Mouse (Mus musculus) intestine, embryonic 14.5 days (tissue): ENCODE data around the gene Dtwd1. TPM values are rescaled to one million over a fixed set of nuclear protein-coding genes. Genes with fewer than 3 reads are reported as not detected.

Experiments
- ATAC-seq: fragments of 200-750 bp; cut with Nextera tagmentation; replicated peaks from 2 replicates; pipeline ENCODE4 v1.8.0; 2017; ENCODE audit warnings: low read depth, moderate number of reproducible peaks, moderate TSS enrichment, moderate library complexity; ENCODE audit not compliant: low FRiP score, low TSS enrichment
- DNase-seq: peaks from one replicate; pipeline ENCODE4 v3.0.0-alpha.2; 2018; ENCODE audit warnings: low spot score
- H3K27ac ChIP-seq: fragments of 300-500 bp; sonication (generic); 2 replicates; pipeline ENCODE4 v1.5.1; 2014; ENCODE audit warnings: low read depth, mild to moderate bottlenecking, control low read depth
- H3K27me3 ChIP-seq: fragments of 300-500 bp; sonication (generic); replicated peaks from 2 replicates; pipeline ENCODE4 v1.6.1; 2014; ENCODE audit warnings: low read length, control low read depth; ENCODE audit not compliant: control insufficient read depth, insufficient read depth
- H3K36me3 ChIP-seq: fragments of 300-500 bp; sonication (generic); 2 replicates; pipeline ENCODE4 v1.6.1; 2014; ENCODE audit warnings: low read length, control low read depth; ENCODE audit not compliant: control insufficient read depth, insufficient read depth
- H3K4me1 ChIP-seq: fragments of 300-500 bp; sonication (generic); replicated peaks from 2 replicates; pipeline ENCODE4 v1.6.1; 2014; ENCODE audit warnings: low read length, control low read depth, mixed read lengths; ENCODE audit not compliant: control insufficient read depth, insufficient read depth
- H3K4me2 ChIP-seq: fragments of 300-500 bp; sonication (generic); 2 replicates; pipeline ENCODE4 v1.6.1; 2014; ENCODE audit warnings: low read length
- H3K4me3 ChIP-seq: fragments of 300-500 bp; sonication (generic); 2 replicates; pipeline ENCODE4 v1.5.1; 2014; ENCODE audit warnings: low read depth, low read length, control low read depth, mixed read lengths
- H3K9ac ChIP-seq: fragments of 300-500 bp; sonication (generic); 2 replicates; pipeline ENCODE4 v1.6.1; 2014; ENCODE audit warnings: mild to moderate bottlenecking, low read length
- H3K9me3 ChIP-seq: fragments of 300-500 bp; sonication (generic); 2 replicates; pipeline ENCODE4 v1.6.1; 2016; ENCODE audit warnings: low read length, control low read depth; ENCODE audit not compliant: control insufficient read depth
- WGBS: fragments of 180-500 bp; shearing (Covaris S2); extraction: QIAGEN DNeasy Blood & Tissue Kit; methylation state at CpG from one replicate; pipeline ENCODE4 v1.1.7; 2014; 5-methylcytosine and 5-hydroxymethylcytosine counted together
- polyA plus RNA-seq: library from polyadenylated mRNA; unstranded; fragments of >200 nt; fragmentation: Nextera tagmentation; extraction: Ambion mirVana; gene quantifications from 2 replicates; pipeline ENCODE4 v1.2.1, GENCODE M21; 2014

Gene Dtwd1
- 29.2 and 30.3 TPM in 2 replicates for polyA plus RNA-seq

DNA sequence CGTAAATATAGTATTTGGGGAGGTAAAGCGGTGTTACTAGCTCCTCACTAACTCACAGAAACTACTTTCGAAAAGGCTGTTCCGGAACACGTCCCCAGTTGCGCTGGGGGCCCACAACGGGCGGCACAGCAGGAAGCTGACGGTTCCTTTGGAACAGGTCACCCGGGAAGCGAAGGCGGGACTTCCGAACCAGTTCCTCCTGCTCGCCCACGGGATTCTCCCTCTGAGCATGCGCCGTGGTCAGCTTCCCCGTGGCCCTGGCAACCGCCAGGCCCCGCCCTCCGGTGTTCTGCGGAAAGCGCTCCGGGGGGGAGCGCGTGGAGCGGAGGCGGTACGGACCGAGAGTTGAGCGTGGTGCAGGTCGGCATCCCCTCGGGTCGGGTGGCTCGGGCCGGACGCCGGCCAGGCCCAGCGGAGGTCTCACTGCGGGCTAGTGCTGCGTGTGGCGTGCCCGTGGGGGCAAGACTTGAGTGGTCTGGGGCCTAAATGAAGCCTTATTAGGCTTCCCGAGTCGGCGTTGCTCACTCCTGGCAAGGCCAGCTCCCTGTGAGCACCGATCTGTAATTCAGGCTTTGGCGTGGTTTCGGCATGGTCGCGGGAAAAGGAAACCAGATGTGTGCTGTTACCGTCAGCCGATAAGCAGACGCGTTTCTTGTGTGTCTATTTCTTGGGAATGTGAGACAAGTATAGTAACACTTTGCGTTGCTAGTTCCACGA, at the start of gene Dtwd1, which contains the start of gene Fam227b:
TSS of gene Dtwd1 (plus strand) at position 287 of the 717 bp plus-strand sequence.
TSS of gene Fam227b (minus strand) at position 150 of the 717 bp plus-strand sequence.
- H3K9me3 ChIP-seq = no peaks in the 10 kb centered on the region
- WGBS = under 1% methylated on average over 57 of the region's 57 CpGs
- H3K4me2 ChIP-seq = peak within 1 kb of the TSS; percentile 44
- DNase-seq (peak; percentile 98), ATAC-seq (peak; percentile 100)
- H3K4me3 ChIP-seq = peak within 1 kb of the TSS; percentile 70
- H3K4me1 ChIP-seq = no peaks in the 10 kb centered on the region
- peak within 1 kb of the TSS; percentile 82 for H3K9ac ChIP-seq
- no peaks in the 10 kb centered on the region for H3K27me3 ChIP-seq
- peak within 1 kb of the TSS; percentile 90 for H3K27ac ChIP-seq
- peaks cover 2% of the 10 kb centered on the region; the same call in 1 of the 2 replicates for H3K36me3 ChIP-seq

DNA sequence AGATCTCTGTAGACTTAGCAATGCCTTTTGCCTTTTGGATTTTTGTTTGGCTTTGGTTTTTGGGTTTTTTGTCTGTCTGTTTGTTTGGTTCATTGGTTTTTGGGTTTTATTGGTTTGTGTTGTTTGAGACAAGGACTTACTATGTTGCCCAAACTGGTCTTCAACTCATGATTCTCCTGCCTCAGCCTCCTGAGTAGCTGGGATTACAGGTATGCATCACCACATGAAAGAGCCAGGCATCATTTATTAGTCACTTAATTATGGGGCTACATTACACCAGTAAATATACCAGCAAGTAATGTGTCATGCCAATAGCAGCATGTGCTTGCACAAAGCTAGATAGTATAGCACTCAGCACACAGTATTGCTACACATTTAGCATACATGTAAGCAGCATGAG, 4.2 kb upstream of the Dtwd1 start:
- no peak overlapping the region for H3K4me3 ChIP-seq
- H3K4me1 ChIP-seq = no peaks in the 10 kb centered on the region
- ATAC-seq = no peak
- no peak overlapping the region for H3K4me2 ChIP-seq
- no peak overlapping the region for H3K9ac ChIP-seq
- H3K27ac ChIP-seq = no peak overlapping the region
- H3K27me3 ChIP-seq = no peaks in the 10 kb centered on the region
- H3K9me3 ChIP-seq = no peaks in the 10 kb centered on the region
- no peak for DNase-seq
- no peaks in the 10 kb centered on the region for H3K36me3 ChIP-seq

GRCm38 (mm10) chr2:126165277-126166018, 13.5 kb downstream of the Dtwd1 start:
- ATAC-seq = no peak

DNA sequence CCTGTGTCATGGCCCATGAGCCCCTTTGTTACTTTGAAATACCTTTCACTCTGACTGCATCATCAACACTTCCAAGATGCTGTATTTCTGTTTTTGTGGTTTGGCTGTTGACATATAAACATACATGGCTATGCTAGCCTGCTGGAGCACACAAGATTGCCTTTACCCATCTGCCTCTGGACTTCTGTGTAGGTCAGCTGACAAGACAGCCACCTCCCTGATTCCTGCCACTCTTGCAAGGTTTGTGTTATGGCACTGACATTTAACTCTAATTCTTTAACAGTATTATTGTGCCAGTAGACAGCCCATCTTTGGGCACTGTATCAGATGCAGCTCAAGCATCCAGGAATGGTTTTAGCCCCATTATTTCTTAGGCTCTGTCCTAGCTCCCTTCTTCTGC, 14.4 kb downstream of the Dtwd1 start:
- ATAC-seq = no peak
- no peaks in the 10 kb centered on the region for H3K27me3 ChIP-seq

More at GRCm38 (mm10) chr2:126165277-126166018, 13.5 kb downstream of the Dtwd1 start:
- no peaks in the 10 kb centered on the region for H3K27me3 ChIP-seq
- peaks cover 29% of the 10 kb centered on the region for H3K36me3 ChIP-seq
- no peak overlapping the region for H3K9ac ChIP-seq
- no peak overlapping the region for H3K4me2 ChIP-seq
- no peak for DNase-seq
- H3K9me3 ChIP-seq = no peaks in the 10 kb centered on the region
- no peak overlapping the region for H3K27ac ChIP-seq
- WGBS = 94% methylated on average over 5 of the region's 5 CpGs
- no peak overlapping the region for H3K4me3 ChIP-seq
- H3K4me1 ChIP-seq = no peaks in the 10 kb centered on the region

DNA sequence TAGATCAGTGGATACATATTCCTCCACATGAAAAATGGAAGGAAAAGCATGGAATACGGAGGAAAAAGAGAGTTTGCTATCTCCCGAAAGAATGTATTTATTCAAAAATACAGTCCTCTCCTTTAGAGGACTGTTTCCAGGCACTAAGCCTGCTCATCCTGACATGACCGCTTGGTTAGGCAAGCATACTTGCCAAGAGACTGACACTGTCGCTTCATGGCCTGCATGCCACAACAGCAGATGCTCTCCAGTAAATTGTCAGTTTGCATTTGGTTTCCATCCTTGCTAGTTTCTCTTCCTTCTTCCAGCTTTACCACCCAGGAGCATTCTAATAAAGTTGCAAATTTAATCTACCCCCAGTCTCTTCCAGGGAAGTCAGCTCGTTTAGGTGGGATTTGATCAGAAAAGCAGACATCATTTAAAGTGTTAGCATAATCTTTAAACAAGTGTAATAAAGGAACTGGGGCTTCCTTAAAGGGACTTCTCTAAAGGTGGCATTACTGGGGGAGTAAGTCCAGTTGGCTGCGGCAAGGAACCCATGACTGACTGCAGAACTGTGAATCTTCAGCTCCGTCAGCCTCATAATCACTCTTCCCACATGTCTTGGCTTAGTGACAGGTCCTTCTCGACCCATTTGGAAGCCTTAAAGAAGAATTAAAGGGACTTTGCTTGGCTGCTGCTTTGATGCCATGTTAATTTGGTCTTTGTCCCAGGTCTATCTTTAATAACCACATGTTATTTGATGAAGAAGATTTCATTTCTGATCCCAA, 15.1 kb downstream of the Dtwd1 start:
- Histone ChIP-seq H3K4me2 (no peak overlapping the region), H3K36me3 (peaks cover 15% of the 10 kb centered on the region), H3K27ac (no peak overlapping the region), H3K9me3 (no peaks in the 10 kb centered on the region), H3K4me1 (no peaks in the 10 kb centered on the region), H3K4me3 (no peak overlapping the region), H3K27me3 (no peaks in the 10 kb centered on the region), H3K9ac (no peak overlapping the region)
- ATAC-seq = no peak
- DNase-seq = no peak
- WGBS = 85% methylated on average over 8 of the region's 8 CpGs

More for the DNA sequence above, 14.4 kb downstream of the Dtwd1 start:
- no peaks in the 10 kb centered on the region for H3K4me1 ChIP-seq
- H3K4me2 ChIP-seq = no peak overlapping the region
- peaks cover 22% of the 10 kb centered on the region for H3K36me3 ChIP-seq
- DNase-seq = no peak
- H3K9ac ChIP-seq = no peak overlapping the region
- H3K4me3 ChIP-seq = no peak overlapping the region
- no peaks in the 10 kb centered on the region for H3K9me3 ChIP-seq
- no peak overlapping the region for H3K27ac ChIP-seq

DNA sequence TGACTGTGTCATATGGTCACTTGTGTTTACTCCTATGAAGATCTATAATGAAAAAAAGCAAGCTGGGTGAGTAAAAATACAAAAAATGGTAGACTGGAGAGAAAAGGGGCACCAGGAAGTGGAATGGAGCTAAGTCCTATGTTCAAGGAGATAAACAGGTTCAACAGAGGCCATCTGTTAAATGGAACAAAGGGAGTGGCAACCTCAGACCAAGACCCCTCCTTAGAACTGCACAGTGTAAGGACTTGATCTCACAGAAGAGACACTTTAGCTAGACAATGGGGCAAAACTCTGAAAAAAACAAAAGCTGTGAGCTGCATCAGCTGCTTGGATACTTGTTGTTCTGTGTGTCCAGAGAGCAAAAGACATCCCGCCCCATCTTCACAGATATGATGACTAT, 19.5 kb downstream of the Dtwd1 start:
- H3K4me1 ChIP-seq = no peaks in the 10 kb centered on the region
- DNase-seq (no peak), ATAC-seq (no peak)
- no peak overlapping the region for H3K4me2 ChIP-seq
- no peak overlapping the region for H3K9ac ChIP-seq
- 100% methylated on average over 1 of the region's 1 CpGs for WGBS
- H3K36me3 ChIP-seq = no peaks in the 10 kb centered on the region
- H3K27me3 ChIP-seq = no peaks in the 10 kb centered on the region
- no peak overlapping the region for H3K4me3 ChIP-seq
- no peak overlapping the region for H3K27ac ChIP-seq
- H3K9me3 ChIP-seq = no peaks in the 10 kb centered on the region

- no peaks in the 10 kb centered on the region for H3K36me3 ChIP-seq
- no peaks in the 10 kb centered on the region for H3K4me1 ChIP-seq
- no peak overlapping the region for H3K27ac ChIP-seq
- H3K9me3 ChIP-seq = no peaks in the 10 kb centered on the region
- DNase-seq (no peak), ATAC-seq (no peak)
- no peak overlapping the region for H3K4me2 ChIP-seq
- no peak overlapping the region for H3K4me3 ChIP-seq
- H3K9ac ChIP-seq = no peak overlapping the region
- WGBS = 74% methylated on average over 4 of the region's 4 CpGs
- H3K27me3 ChIP-seq = no peaks in the 10 kb centered on the region
Observed at GRCm38 (mm10) chr2:126191306-126191705, 39.4 kb downstream of the Dtwd1 start.

- DNase-seq (no peak), ATAC-seq (no peak)
- WGBS = 83% methylated on average over 2 of the region's 2 CpGs
- Histone ChIP-seq H3K4me1 (no peaks in the 10 kb centered on the region), H3K9ac (no peak overlapping the region), H3K4me3 (no peak overlapping the region), H3K36me3 (no peaks in the 10 kb centered on the region), H3K9me3 (no peaks in the 10 kb centered on the region), H3K27ac (no peak overlapping the region), H3K4me2 (no peak overlapping the region), H3K27me3 (no peaks in the 10 kb centered on the region)
Observed at GRCm38 (mm10) chr2:126192129-126192528, 40.2 kb downstream of the Dtwd1 start.
